Mouse (Mus musculus) forebrain, embryonic 10.5 days (tissue): ENCODE data around the gene Ncf1. TPM values are rescaled to one million over a fixed set of nuclear protein-coding genes. Genes with fewer than 3 reads are reported as not detected.
A peak's percentile ranks its signal among the peaks of the same experiment; 100 is the strongest.

Source experiments
- DNase-seq: peaks from one replicate; pipeline ENCODE4 v3.0.0-alpha.2; 2017; ENCODE audit warnings: low spot score; ENCODE audit errors: extremely low spot score
- H3K27ac ChIP-seq: fragments of 300-500 bp; sonication (generic); 2 replicates; pipeline ENCODE4 v1.5.1; 2016; ENCODE audit warnings: mild to moderate bottlenecking
- H3K27me3 ChIP-seq: fragments of 300-500 bp; sonication (generic); 2 replicates; pipeline ENCODE4 v1.6.1; 2016; ENCODE audit warnings: mild to moderate bottlenecking; ENCODE audit not compliant: poor library complexity, severe bottlenecking
- H3K36me3 ChIP-seq: fragments of 300-500 bp; sonication (generic); replicated peaks from 2 replicates; pipeline ENCODE4 v1.6.1; 2016; ENCODE audit warnings: mild to moderate bottlenecking, moderate library complexity
- H3K4me1 ChIP-seq: fragments of 300-500 bp; sonication (generic); 2 replicates; pipeline ENCODE4 v1.6.1; 2016
- H3K4me3 ChIP-seq: fragments of 300-500 bp; sonication (generic); 2 replicates; pipeline ENCODE4 v1.5.1; 2016; ENCODE audit warnings: mild to moderate bottlenecking, moderate library complexity
- H3K9me3 ChIP-seq: fragments of 300-500 bp; sonication (generic); 2 replicates; pipeline ENCODE4 v1.6.1; 2016; ENCODE audit warnings: mild to moderate bottlenecking, moderate library complexity
- WGBS: fragments of 180-500 bp; shearing (Covaris S2); methylation state at CpG from one replicate; pipeline ENCODE4 v1.1.7; 2016; 5-methylcytosine and 5-hydroxymethylcytosine counted together
- polyA plus RNA-seq: library from polyadenylated mRNA; unstranded; fragments of >200 nt; fragmentation: Nextera tagmentation; extraction: Ambion mirVana; gene quantifications from 2 replicates; pipeline ENCODE4 v1.2.1, GENCODE M21; 2016

Ncf1 gene
- polyA plus RNA-seq, 1 experiment from 2014 or later = 2.4 TPM

DNA sequence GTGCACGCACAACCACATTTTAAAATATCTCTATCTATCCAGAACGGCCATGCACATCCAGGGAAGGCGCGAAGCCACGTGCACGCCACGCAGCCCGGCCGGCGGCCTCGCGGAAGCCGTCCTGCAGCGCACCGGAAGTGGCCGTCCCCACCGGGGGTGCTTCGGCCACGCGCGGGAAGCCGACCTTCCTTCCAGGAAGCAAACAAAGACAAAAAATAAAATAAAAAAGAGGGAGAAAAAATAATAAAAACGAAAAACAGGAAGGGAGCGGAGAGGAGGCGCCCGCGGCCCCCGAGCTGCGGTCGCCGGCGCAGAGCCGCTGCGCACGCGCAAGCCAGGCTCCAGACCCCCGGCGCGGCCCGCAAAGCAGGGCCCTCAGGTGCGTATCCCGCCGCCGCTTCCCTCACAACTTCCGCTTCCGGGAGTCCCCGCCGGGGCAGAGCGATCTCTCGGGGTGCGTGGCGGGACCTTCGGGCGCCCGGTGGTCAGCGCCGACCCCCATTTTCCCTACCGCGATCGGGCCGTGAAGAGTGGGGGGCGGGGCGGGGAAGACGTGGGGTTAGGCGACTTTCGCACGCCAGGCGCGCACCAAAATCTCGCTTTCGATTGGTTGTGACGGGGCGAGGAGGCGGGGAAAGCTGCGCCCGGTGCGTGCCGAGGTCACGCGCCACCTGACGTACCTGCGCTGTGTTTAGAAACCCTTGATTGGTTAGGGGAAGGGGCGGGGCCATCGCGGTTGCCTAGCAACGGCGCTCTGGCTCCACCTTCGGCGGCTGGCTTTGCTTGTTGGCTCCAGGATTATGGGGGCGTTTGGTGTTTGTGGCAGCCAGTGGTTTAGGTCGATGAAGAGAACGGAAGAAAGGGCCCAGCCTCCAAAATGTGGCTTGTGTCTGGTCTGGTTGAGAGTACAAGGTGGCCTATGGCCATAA lies 45.3 kb downstream of the Ncf1 start, which contains the start of gene Gtf2ird2:
Gene Gtf2ird2 (plus strand): TSS at position 140 of the 929 bp plus-strand sequence.
- peak; percentile 98 for DNase-seq
- Histone ChIP-seq H3K4me3 (peak within 1 kb of the TSS; percentile 84), H3K36me3 (no peaks in the 10 kb centered on the region), H3K27ac (peak within 1 kb of the TSS; percentile 100), H3K27me3 (no peaks in the 10 kb centered on the region), H3K4me1 (peaks cover 26% of the 10 kb centered on the region), H3K9me3 (peaks cover 2% of the 10 kb centered on the region; the same call in 1 of the 2 replicates)
- under 1% methylated on average over 91 of the region's 92 CpGs for WGBS

DNA sequence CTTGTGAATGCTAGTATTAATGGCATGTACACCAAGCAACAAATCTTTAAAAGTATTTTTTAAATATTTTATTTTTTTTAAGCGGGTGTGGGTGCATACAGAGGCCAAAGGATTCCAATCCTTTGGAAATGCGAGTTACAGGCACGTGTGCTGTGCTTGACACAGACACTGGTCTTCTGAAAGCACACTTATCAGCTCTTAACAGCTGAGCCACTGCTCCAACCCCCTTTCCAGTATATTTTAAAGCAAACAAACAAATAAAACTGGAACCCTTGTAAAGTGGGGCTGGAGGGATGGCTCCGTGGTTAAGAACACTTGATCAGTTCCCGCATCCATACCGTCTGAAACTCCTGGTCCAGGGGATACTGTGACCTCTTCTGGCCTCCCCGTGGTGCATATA lies 46.3 kb downstream of the Ncf1 start:
- Histone ChIP-seq H3K4me1 (peaks cover 26% of the 10 kb centered on the region), H3K27ac (peak overlapping the region; percentile 100), H3K4me3 (peak overlapping the region; percentile 84), H3K9me3 (peaks cover 2% of the 10 kb centered on the region; the same call in 1 of the 2 replicates), H3K36me3 (no peaks in the 10 kb centered on the region), H3K27me3 (no peaks in the 10 kb centered on the region)
- 63% methylated on average over 7 of the region's 7 CpGs for WGBS
- peak; percentile 21 for DNase-seq

DNA sequence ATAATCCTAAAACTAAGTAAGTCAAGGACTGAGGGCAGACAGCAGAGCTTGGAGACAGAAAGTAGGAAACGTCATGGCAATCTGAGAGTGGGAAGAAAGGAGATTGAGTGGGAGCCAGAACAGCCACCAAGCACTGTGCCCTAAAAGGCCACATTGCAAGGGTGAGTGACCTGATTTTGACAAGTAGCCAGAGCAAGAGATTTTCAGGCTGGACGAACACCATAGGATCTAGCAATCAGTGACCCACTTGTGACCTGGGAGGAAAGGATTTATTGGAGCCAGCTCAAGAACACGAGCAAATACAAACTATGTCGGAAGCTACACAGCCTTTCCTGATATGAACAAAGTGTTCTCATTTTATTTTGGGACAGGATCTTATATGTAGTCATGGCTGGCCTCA lies 46.7 kb downstream of the Ncf1 start:
- peak overlapping the region; percentile 84 for H3K4me3 ChIP-seq
- DNase-seq = no peak
- H3K9me3 ChIP-seq = peaks cover 2% of the 10 kb centered on the region; the same call in 1 of the 2 replicates
- H3K27ac ChIP-seq = peak overlapping the region; percentile 100; the same call in 1 of the 2 replicates
- 79% methylated on average over 4 of the region's 4 CpGs for WGBS
- no peaks in the 10 kb centered on the region for H3K27me3 ChIP-seq
- peaks cover 26% of the 10 kb centered on the region for H3K4me1 ChIP-seq
- H3K36me3 ChIP-seq = no peaks in the 10 kb centered on the region

DNA sequence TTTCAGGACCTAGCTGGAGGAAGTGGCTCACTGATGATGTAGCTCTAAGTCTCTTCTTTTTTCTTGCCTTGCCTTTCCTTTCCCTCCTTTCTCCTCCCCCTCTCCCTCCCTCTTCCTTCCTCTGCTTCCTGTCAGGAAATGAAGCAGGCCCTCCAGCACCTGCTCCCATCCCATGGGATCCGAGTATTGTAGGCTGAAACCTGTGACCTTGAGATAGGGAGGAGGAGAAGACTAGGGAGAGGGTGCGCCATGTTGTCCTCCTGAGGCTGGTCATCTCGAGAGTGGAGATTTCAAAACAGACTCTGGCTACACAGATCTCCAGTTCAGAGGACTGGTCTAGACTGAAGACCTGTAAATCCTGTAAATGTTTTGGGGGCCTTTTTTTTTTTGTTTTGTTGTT lies 47.3 kb downstream of the Ncf1 start:
- peaks cover 26% of the 10 kb centered on the region for H3K4me1 ChIP-seq
- DNase-seq = no peak
- no peaks in the 10 kb centered on the region for H3K9me3 ChIP-seq
- no peak overlapping the region; the same call in 1 of the 2 replicates for H3K4me3 ChIP-seq
- H3K27me3 ChIP-seq = no peaks in the 10 kb centered on the region
- no peak overlapping the region for H3K27ac ChIP-seq
- H3K36me3 ChIP-seq = no peaks in the 10 kb centered on the region
- WGBS = 78% methylated on average over 3 of the region's 3 CpGs

GRCm38 (mm10) chr5:134179871-134180270 lies 49.6 kb downstream of the Ncf1 start:
- 35% methylated on average over 7 of the region's 7 CpGs for WGBS
- no peaks in the 10 kb centered on the region for H3K9me3 ChIP-seq
- no peak overlapping the region for H3K27ac ChIP-seq
- H3K27me3 ChIP-seq = no peaks in the 10 kb centered on the region
- DNase-seq = peak; percentile 74
- H3K4me3 ChIP-seq = no peak overlapping the region
- H3K4me1 ChIP-seq = peaks cover 43% of the 10 kb centered on the region
- H3K36me3 ChIP-seq = no peaks in the 10 kb centered on the region

DNA sequence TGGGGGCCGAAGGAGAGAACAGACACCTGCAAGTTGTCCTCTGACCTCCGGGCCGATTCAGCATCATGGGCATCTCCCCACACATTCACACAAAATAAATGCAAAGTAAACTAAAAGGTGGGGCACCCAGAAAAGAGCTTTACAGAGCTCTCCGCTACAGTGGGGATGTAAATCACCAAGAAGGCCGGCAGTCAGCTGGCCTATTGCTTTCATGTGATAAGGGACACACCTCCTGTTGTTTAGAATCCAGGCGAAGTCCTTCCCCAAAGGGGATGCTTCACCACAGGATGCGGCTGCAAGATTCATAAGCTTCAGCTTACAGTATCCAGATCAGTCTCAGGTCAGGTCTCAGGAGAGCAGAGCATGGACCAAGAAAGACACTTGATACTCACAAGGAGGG lies 50.9 kb downstream of the Ncf1 start:
- no peak for DNase-seq
- Histone ChIP-seq H3K4me1 (peaks cover 43% of the 10 kb centered on the region), H3K27me3 (no peaks in the 10 kb centered on the region), H3K9me3 (no peaks in the 10 kb centered on the region), H3K27ac (no peak overlapping the region), H3K36me3 (0 out of 2 replicates have a peak, but pooled peaks cover 4% of the 10 kb centered on the region), H3K4me3 (no peak overlapping the region)
- 78% methylated on average over 7 of the region's 7 CpGs for WGBS

- peaks cover 34% of the 10 kb centered on the region for H3K4me1 ChIP-seq
- under 1% methylated on average over 72 of the region's 72 CpGs for WGBS
- H3K9me3 ChIP-seq = no peaks in the 10 kb centered on the region
- peak; percentile 80 for DNase-seq
- peak within 1 kb of the TSS; percentile 93 for H3K27ac ChIP-seq
- peaks cover 19% of the 10 kb centered on the region for H3K36me3 ChIP-seq
- peak within 1 kb of the TSS; percentile 99 for H3K4me3 ChIP-seq
- H3K27me3 ChIP-seq = no peaks in the 10 kb centered on the region
Measured at GRCm38 (mm10) chr5:134176169-134176881, 53.1 kb downstream of the Ncf1 start, which contains the start of gene Rcc1l. Gene Rcc1l, minus strand, starts transcription at chr5:134176774.

GRCm38 (mm10) chr5:134175696-134176095 lies 53.7 kb downstream of the Ncf1 start:
- Histone ChIP-seq H3K4me1 (peaks cover 34% of the 10 kb centered on the region), H3K4me3 (peak overlapping the region; percentile 99), H3K36me3 (peaks cover 25% of the 10 kb centered on the region), H3K27me3 (no peaks in the 10 kb centered on the region), H3K27ac (peak overlapping the region; percentile 93), H3K9me3 (no peaks in the 10 kb centered on the region)
- 9% methylated on average over 10 of the region's 10 CpGs for WGBS
- DNase-seq = no peak

DNA sequence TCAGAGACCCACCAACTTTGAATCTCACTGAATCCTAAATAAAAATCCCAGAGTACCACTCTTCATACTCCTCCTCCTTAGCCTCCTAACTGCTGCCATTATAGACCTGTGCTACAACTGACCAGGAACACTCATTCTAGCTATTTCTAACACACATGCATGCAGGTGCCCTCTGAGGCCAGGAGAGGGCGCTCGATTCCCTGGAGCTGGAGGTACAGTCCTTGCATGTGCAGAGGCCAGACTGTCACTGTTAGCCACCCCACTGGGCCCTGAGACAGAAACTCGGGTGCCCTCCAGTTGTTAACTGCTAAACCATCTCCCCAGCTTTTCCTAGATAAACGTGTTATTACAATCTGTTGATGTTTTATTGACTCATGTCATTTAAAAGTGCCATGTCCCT lies 56.2 kb downstream of the Ncf1 start:
- no peak overlapping the region for H3K27ac ChIP-seq
- no peaks in the 10 kb centered on the region for H3K9me3 ChIP-seq

GRCm38 (mm10) chr5:134170167-134170566 lies 59.3 kb downstream of the Ncf1 start:
- Histone ChIP-seq H3K36me3 (peaks cover 74% of the 10 kb centered on the region), H3K9me3 (no peaks in the 10 kb centered on the region), H3K4me3 (no peak overlapping the region), H3K27ac (no peak overlapping the region), H3K4me1 (peaks cover 20% of the 10 kb centered on the region), H3K27me3 (no peaks in the 10 kb centered on the region)
- no peak for DNase-seq
- WGBS = 95% methylated on average over 8 of the region's 8 CpGs

More for the DNA sequence above, 56.2 kb downstream of the Ncf1 start:
- Histone ChIP-seq H3K27me3 (no peaks in the 10 kb centered on the region), H3K36me3 (peaks cover 45% of the 10 kb centered on the region), H3K4me1 (peaks cover 34% of the 10 kb centered on the region), H3K4me3 (no peak overlapping the region)
- 40% methylated on average over 4 of the region's 4 CpGs for WGBS
- DNase-seq = peak; percentile 53
